Mouse (Mus musculus) G1E (cell line): ENCODE measurements around the gene Myo10. TPM values are rescaled to one million over a fixed set of nuclear protein-coding genes. Genes with fewer than 3 reads are reported as not detected.

ENCODE experiments used
- ATAC-seq: 2 replicates; pipeline ENCODE4 v1.8.0; 2016; ENCODE audit warnings: mild to moderate bottlenecking; ENCODE audit not compliant: insufficient number of reproducible peaks, poor library complexity, low FRiP score, severe bottlenecking; ENCODE audit errors: extremely low read depth
- DNase-seq: peaks from one replicate; pipeline ENCODE4 v3.0.0; 2012; ENCODE audit warnings: low spot score
- H3K27me3 ChIP-seq: 2 replicates; pipeline ENCODE4 v1.6.1; 2012; ENCODE audit warnings: mild to moderate bottlenecking, low read length, inconsistent platforms; ENCODE audit not compliant: insufficient read depth
- H3K36me3 ChIP-seq: replicated peaks from 2 replicates; pipeline ENCODE3; 2012; ENCODE audit warnings: mild to moderate bottlenecking, inconsistent platforms
- H3K4me1 ChIP-seq: 2 replicates; pipeline ENCODE4 v1.6.1; 2012; ENCODE audit warnings: low read depth, low read length, inconsistent platforms, mixed read lengths; ENCODE audit not compliant: insufficient read depth
- H3K4me3 ChIP-seq: 2 replicates; pipeline ENCODE4 v1.5.1; 2012; ENCODE audit warnings: low read depth, mild to moderate bottlenecking, inconsistent platforms, low read length, moderate library complexity, mixed read lengths
- H3K9me3 ChIP-seq: replicated peaks from 2 replicates; pipeline ENCODE4 v1.6.1; 2012; ENCODE audit warnings: inconsistent platforms
- CTCF ChIP-seq: IDR thresholded peaks from 2 replicates; pipeline ENCODE4 v1.5.1; 2012; ENCODE audit warnings: low read depth, low read length, inconsistent platforms, mixed read lengths
- GATA1 ChIP-seq: IDR thresholded peaks from 2 replicates; pipeline ENCODE4 v1.6.1; 2012; ENCODE audit warnings: borderline replicate concordance, low read length, inconsistent platforms, mixed read lengths
- GATA2 ChIP-seq: IDR thresholded peaks from 2 replicates; pipeline ENCODE4 v1.6.1; 2012; ENCODE audit warnings: low read depth, low read length, inconsistent platforms, borderline replicate concordance
- POLR2AphosphoS5 ChIP-seq: IDR thresholded peaks from 2 replicates; pipeline ENCODE4 v1.6.1; 2012; ENCODE audit warnings: low read depth, low read length, inconsistent platforms; ENCODE audit not compliant: insufficient replicate concordance
- TAL1 ChIP-seq: conservative IDR thresholded peaks from 2 replicates; pipeline ENCODE4 v1.6.1; 2012; ENCODE audit warnings: low read depth, low read length, inconsistent platforms, mixed read lengths
- polyA plus RNA-seq: library from polyadenylated mRNA; stranded (reverse); fragments of >175 nt; gene quantifications from 2 replicates; pipeline ENCODE4 v1.2.3, GENCODE M21; 2012
- total RNA-seq, 2 experiments: library from RNA; stranded (forward) in 1 of 2; stranded (reverse) in 1 of 2; fragments of 200-1000 nt in 1 of 2; fragments of >200 nt in 1 of 2; fragmentation: Nextera tagmentation in 1 of 2; gene quantifications; 2 replicates each; pipeline ENCODE4 v1.2.3; 2014 to 2017

Myo10 gene
- total and polyA plus RNA-seq, 3 experiments = 0.11 to 1.7 TPM; not detected in 1

DNA sequence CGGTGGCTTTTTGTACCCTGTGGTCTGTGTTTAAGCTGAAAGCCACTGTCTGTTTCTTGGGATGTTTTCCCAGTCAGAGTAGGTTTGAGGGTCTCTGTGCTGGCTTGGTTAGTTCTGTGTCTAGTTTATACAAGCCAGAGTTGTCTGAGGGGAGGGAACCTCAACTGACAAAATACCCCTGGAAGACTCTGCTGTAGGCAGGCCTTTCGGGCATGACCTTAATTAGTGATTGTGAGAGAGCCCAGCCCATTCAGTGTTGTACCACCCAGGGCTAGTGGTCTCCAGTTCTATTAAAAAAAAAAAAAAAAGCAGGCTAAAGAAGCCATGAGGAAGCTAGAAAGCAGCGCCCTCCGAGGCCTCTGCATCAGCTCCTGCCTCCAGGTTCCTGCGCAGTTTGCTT, 30.0 kb downstream of the Myo10 start:
- no peaks in the 10 kb centered on the region for H3K4me1 ChIP-seq
- ATAC-seq = no peak
- TF ChIP-seq POLR2AphosphoS5 (no peak), GATA2 (no peak), GATA1 (no peak), CTCF (no peak), TAL1 (no peak)

DNA sequence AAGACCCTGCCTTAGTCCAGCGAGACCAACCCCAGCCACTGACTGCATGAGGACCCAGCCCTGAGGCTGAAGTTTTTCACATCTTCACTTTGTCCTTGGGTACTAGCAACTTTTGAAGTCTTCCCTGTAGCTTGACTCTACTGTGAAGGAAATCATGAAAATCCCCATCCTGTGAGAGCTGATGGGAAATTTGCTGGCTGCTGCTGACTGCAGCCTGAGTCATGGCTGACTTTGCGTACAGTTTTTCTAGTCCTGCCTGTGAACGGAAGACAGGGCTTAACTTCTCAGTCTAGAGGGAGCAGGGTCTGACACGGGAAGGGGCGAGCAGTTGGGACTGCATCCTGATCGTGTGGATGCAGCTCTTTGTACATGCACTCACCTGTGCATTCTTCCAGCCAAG, 30.6 kb downstream of the Myo10 start:
- H3K27me3 ChIP-seq = no peaks in the 10 kb centered on the region
- peaks cover 49% of the 10 kb centered on the region for H3K9me3 ChIP-seq
- H3K4me3 ChIP-seq = no peak overlapping the region
- ATAC-seq (no peak), DNase-seq (no peak)
- TF ChIP-seq POLR2AphosphoS5 (no peak), CTCF (no peak), TAL1 (no peak), GATA1 (no peak)
- H3K4me1 ChIP-seq = no peaks in the 10 kb centered on the region
- H3K36me3 ChIP-seq = no peaks in the 10 kb centered on the region

More for the DNA sequence above, 30.0 kb downstream of the Myo10 start:
- DNase-seq = no peak
- no peaks in the 10 kb centered on the region for H3K27me3 ChIP-seq
- H3K4me3 ChIP-seq = no peak overlapping the region
- H3K36me3 ChIP-seq = no peaks in the 10 kb centered on the region
- H3K9me3 ChIP-seq = peaks cover 43% of the 10 kb centered on the region

DNA sequence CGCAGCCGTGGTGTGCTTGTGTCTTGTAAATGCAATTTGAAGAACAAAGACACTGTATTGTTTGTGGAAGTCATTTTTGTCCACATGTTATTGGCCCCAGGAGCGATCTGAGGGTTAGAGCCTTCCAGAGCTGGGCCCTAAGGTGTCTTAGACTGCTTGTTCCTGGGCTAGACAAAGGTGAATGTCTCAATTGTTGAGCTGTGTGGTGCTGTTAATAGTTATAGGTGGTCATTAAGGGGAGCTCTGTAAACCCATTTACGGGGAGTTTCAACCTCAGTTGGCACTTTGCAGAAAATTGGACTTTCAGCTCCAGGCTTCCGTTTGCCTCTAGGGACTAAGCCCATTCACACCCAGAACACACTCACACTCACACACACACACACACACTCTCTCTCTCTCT, 31.4 kb downstream of the Myo10 start:
- ATAC-seq (no peak), DNase-seq (no peak)
- Histone ChIP-seq H3K4me3 (no peak overlapping the region), H3K36me3 (no peaks in the 10 kb centered on the region), H3K27me3 (no peaks in the 10 kb centered on the region), H3K4me1 (no peaks in the 10 kb centered on the region), H3K9me3 (peaks cover 47% of the 10 kb centered on the region)
- TF ChIP-seq TAL1 (no peak), GATA1 (no peak), GATA2 (no peak), POLR2AphosphoS5 (no peak), CTCF (no peak)

DNA sequence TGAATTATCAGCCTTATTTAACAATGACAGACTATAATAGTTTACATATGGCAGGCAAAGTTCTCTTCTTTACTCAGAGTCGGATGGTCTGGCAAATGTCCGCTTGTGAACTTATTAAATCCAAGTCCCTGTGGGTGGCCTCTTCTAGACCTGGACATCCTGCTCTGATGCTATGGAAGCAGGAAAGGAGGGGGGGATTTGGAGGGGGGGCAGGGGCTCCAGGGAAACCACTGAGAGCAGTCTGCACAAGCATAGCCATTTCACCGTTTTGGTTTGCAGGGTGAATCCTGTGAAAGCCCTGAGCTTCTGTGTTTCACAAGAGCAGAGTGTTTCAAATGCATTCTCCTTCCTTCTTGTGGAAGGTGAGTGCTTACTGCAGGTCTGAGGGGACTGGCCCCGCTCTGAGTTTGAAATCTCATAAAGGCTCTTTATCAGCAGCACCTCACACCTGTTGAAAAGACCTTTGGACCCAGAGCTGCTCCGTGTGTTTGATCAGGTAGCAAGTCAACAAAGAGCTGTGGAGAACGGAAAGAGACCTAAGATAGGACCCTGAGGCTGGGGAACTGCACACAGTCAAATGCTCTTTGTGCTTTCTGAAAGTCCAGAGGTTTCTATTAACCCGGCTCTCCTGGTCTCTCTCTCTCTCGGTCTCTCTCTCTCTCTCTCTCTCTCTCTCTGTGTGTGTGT, 40.7 kb downstream of the Myo10 start:
- Histone ChIP-seq H3K27me3 (no peaks in the 10 kb centered on the region), H3K4me3 (no peak overlapping the region), H3K36me3 (no peaks in the 10 kb centered on the region), H3K9me3 (peaks cover 41% of the 10 kb centered on the region), H3K4me1 (no peaks in the 10 kb centered on the region)
- TF ChIP-seq GATA1 (no peak), GATA2 (no peak), POLR2AphosphoS5 (no peak), TAL1 (no peak), CTCF (no peak)
- ATAC-seq = no peak
- no peak for DNase-seq

DNA sequence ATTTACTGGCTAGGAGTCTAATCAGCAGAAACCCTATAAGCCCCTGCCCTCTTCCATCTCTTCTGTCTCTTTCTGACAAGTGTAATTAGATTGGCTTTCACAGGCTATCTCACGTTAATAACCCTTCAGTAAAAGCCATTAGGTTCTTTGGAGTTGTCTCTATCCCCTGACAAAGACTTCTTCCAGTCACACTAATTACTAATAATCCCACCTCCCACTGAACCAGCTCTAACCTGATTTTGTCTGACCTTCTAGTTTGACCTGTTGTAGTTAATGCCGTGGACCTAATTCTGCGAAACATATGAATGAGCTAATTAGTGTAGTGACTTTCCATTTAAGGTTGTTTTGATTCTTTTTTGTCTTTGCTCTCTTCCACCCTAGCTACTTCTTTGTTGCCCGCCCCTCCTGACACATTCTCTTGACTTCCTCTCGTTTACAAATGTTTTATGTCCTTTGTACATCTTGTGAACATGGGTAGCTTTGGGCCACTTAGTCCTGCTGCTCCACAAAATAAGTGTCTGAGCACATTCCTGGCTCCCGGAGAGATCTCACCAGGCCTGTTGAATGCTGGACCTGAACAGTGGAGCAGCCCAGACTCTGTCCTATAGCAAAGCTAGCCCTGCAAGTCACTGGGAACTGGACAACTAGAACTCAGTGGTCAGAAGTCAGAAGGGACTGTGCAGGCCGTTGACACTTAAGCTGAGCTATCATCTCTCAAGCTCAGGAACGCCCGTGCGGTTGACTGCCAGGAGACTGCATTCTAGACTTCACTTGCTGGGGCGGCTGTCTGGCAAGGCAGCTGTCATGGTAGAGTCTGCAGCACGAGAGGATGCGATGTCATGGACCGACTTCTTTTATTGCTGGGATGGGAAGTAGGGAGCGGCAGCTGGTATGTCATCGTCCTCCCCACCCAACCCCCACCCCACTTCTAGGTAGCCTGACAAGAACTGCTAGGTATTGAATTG, 47.2 kb downstream of the Myo10 start:
- DNase-seq = no peak
- H3K9me3 ChIP-seq = peaks cover 52% of the 10 kb centered on the region
- no peak overlapping the region for H3K4me3 ChIP-seq
- no peak for ATAC-seq
- TF ChIP-seq CTCF (no peak), GATA2 (no peak), POLR2AphosphoS5 (no peak), GATA1 (no peak), TAL1 (no peak)
- H3K4me1 ChIP-seq = no peaks in the 10 kb centered on the region
- no peaks in the 10 kb centered on the region for H3K36me3 ChIP-seq
- H3K27me3 ChIP-seq = no peaks in the 10 kb centered on the region

DNA sequence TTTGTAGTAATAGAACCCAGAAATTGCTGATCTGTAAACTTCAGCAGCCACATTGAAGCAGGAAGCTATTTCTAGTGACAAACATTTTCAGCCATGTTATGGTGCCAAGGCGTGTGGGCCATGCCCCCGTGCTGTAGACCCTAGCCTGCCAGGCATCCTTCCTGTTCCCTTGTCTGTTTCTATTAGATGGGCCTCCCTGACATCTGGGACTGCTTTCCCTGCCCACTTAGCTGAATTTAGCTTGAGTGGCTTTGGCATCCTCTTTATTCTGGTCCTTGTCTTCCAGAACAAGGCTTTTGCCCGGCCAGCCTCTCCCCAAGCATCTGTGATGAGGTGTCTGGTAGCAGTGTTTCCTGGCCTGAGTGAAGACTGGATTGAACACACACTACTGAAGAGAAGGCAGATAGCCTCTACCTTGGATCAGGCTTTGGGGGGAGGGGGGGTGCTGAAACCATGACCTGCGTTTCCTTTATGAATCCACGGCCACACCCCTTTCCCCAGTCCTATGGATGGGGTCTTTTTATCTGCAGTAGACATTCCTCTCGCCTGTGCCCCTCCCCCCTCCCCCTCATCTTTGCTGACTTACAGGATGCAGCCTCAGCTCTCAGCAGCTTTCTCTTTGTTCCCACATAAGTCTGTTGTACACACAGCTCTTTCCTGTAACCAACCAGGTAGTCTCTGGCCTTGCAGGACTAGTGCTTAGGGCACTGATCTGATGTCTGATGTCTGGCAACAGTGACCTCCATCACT, 51.1 kb downstream of the Myo10 start:
- ATAC-seq (no peak), DNase-seq (no peak)
- Histone ChIP-seq H3K4me1 (no peaks in the 10 kb centered on the region), H3K36me3 (no peaks in the 10 kb centered on the region), H3K9me3 (peaks cover 61% of the 10 kb centered on the region), H3K27me3 (no peaks in the 10 kb centered on the region), H3K4me3 (no peak overlapping the region)
- no peak for TF ChIP-seq POLR2AphosphoS5
- no peak for TF ChIP-seq GATA2
- TF ChIP-seq GATA1 = no peak
- no peak for TF ChIP-seq CTCF
- no peak for TF ChIP-seq TAL1
